Mouse (Mus musculus): ENCODE measurements at regions not wholly inside any gene's neighbourhood (a gene's known extent, or its start where the extent isn't known, plus 50 kb on each side); places are given as distances from the start of the nearest gene placed in this dataset.

GRCm38 (mm10) chr5:126281782-126282181 lies 750.2 kb downstream of the Tmem132b start:
- intact Hi-C loops (cut with DNase I): no loop called here

GRCm38 (mm10) chr5:126324847-126325246 lies 793.3 kb downstream of the Tmem132b start:
- intact Hi-C loops (cut with DNase I): no loop called here
- no peak for DNase-seq

More at GRCm38 (mm10) chr5:126281782-126282181, 750.2 kb downstream of the Tmem132b start:
- no peak for DNase-seq

GRCm38 (mm10) chr5:126328276-126328675 lies 796.7 kb downstream of the Tmem132b start:
- intact Hi-C loops (cut with DNase I): no loop called here
- no peak for DNase-seq

GRCm38 (mm10) chr5:126335091-126335490 lies 803.5 kb downstream of the Tmem132b start:
- DNase-seq: no peak
- intact Hi-C loops (cut with DNase I): no loop called here

- intact Hi-C loops (cut with DNase I): no loop called here
- DNase-seq: no peak
Measured at GRCm38 (mm10) chr5:126335553-126336520, 804.3 kb downstream of the Tmem132b start.

GRCm38 (mm10) chr5:126337884-126338283 lies 806.3 kb downstream of the Tmem132b start:
- DNase-seq: no peak
- intact Hi-C loops (cut with DNase I): no loop called here

GRCm38 (mm10) chr5:126343570-126343969 lies 812.0 kb downstream of the Tmem132b start:
- intact Hi-C loops (cut with DNase I): no loop called here
- no peak for DNase-seq

GRCm38 (mm10) chr5:126350936-126351335 lies 819.4 kb downstream of the Tmem132b start:
- intact Hi-C loops (cut with DNase I): no loop called here
- DNase-seq: no peak

- DNase-seq: no peak
- intact Hi-C loops (cut with DNase I): no loop called here
Measured at GRCm38 (mm10) chr5:126369436-126369835, 837.9 kb downstream of the Tmem132b start.

- intact Hi-C loops (cut with DNase I): no loop called here
- DNase-seq: no peak
Measured at GRCm38 (mm10) chr5:126392306-126392705, 849.3 kb upstream of the Tmem132c start.

GRCm38 (mm10) chr5:126395331-126395730 lies 846.3 kb upstream of the Tmem132c start:
- intact Hi-C loops (cut with DNase I): loop anchor here (5.0 kb wide), 1 partner anchor 868 kb away; no protein-coding TSS in a partner anchor
- DNase-seq: no peak

- intact Hi-C loops (cut with DNase I): no loop called here
- no peak for DNase-seq
Measured at GRCm38 (mm10) chr5:126431748-126432147, 809.9 kb upstream of the Tmem132c start.

GRCm38 (mm10) chr5:126438696-126439095 lies 802.9 kb upstream of the Tmem132c start:
- DNase-seq: no peak
- intact Hi-C loops (cut with DNase I): no loop called here

GRCm38 (mm10) chr5:126440516-126440915 lies 801.1 kb upstream of the Tmem132c start:
- intact Hi-C loops (cut with DNase I): no loop called here
- DNase-seq: no peak

- intact Hi-C loops (cut with DNase I): no loop called here
- DNase-seq: no peak
Measured at GRCm38 (mm10) chr5:126475761-126476160, 765.8 kb upstream of the Tmem132c start.

- intact Hi-C loops (cut with DNase I): no loop called here
- no peak for DNase-seq
Measured at GRCm38 (mm10) chr5:126522076-126522475, 719.5 kb upstream of the Tmem132c start.

GRCm38 (mm10) chr5:126525863-126526262 lies 715.7 kb upstream of the Tmem132c start:
- DNase-seq: no peak
- intact Hi-C loops (cut with DNase I): no loop called here

GRCm38 (mm10) chr5:126530806-126531527 lies 710.6 kb upstream of the Tmem132c start:
- DNase-seq: no peak
- intact Hi-C loops (cut with DNase I): no loop called here

GRCm38 (mm10) chr5:126531528-126531894 lies 710.1 kb upstream of the Tmem132c start:
- intact Hi-C loops (cut with DNase I): no loop called here
- no peak for DNase-seq

GRCm38 (mm10) chr5:126531975-126532374 lies 709.6 kb upstream of the Tmem132c start:
- intact Hi-C loops (cut with DNase I): no loop called here
- no peak for DNase-seq

- no peak for DNase-seq
- intact Hi-C loops (cut with DNase I): no loop called here
Measured at GRCm38 (mm10) chr5:126538072-126538471, 703.5 kb upstream of the Tmem132c start.

All from heart, postnatal 10 days (tissue).